Mouse (Mus musculus) ES-CJ7 (cell line): ENCODE data around the gene Stk39.
A peak's percentile ranks its signal among the peaks of the same experiment; 100 is the strongest.

Source experiments
- DNase-seq: peaks from one replicate; pipeline ENCODE4 v3.0.0; 2011; ENCODE audit warnings: low read depth, low spot score

Stk39 gene

GRCm38 (mm10) chr2:68382394-68383059, 89.5 kb downstream of the Stk39 start:
- DNase-seq = no peak

- no peak for DNase-seq
Measured at GRCm38 (mm10) chr2:68381881-68382280, 90.2 kb downstream of the Stk39 start.

- no peak for DNase-seq
Measured at GRCm38 (mm10) chr2:68381205-68381604, 90.9 kb downstream of the Stk39 start.

- no peak for DNase-seq
Measured at GRCm38 (mm10) chr2:68379631-68380030, 92.4 kb downstream of the Stk39 start.

- DNase-seq = no peak
Measured at GRCm38 (mm10) chr2:68378319-68378718, 93.7 kb downstream of the Stk39 start.

- DNase-seq = no peak
Measured at GRCm38 (mm10) chr2:68377251-68377681, 94.8 kb downstream of the Stk39 start.

- DNase-seq = no peak
Measured at GRCm38 (mm10) chr2:68376660-68377059, 95.4 kb downstream of the Stk39 start.

GRCm38 (mm10) chr2:68374202-68374601, 97.9 kb downstream of the Stk39 start:
- no peak for DNase-seq

- DNase-seq = no peak
Measured at GRCm38 (mm10) chr2:68371912-68372311, 100.2 kb downstream of the Stk39 start.

- no peak for DNase-seq
Measured at GRCm38 (mm10) chr2:68370326-68370725, 101.7 kb downstream of the Stk39 start.

GRCm38 (mm10) chr2:68369080-68369479, 103.0 kb downstream of the Stk39 start:
- no peak for DNase-seq

GRCm38 (mm10) chr2:68367944-68368343, 104.1 kb downstream of the Stk39 start:
- DNase-seq = no peak

- DNase-seq = no peak
Measured at GRCm38 (mm10) chr2:68366897-68367193, 105.2 kb downstream of the Stk39 start.

- peak; percentile 77 for DNase-seq
Measured at GRCm38 (mm10) chr2:68366091-68366896, 105.8 kb downstream of the Stk39 start.

- peak; percentile 62 for DNase-seq
Measured at GRCm38 (mm10) chr2:68365504-68365903, 106.6 kb downstream of the Stk39 start.

GRCm38 (mm10) chr2:68364181-68364900, 107.7 kb downstream of the Stk39 start:
- peak; percentile 72 for DNase-seq

GRCm38 (mm10) chr2:68363159-68363558, 108.9 kb downstream of the Stk39 start:
- no peak for DNase-seq

- no peak for DNase-seq
Measured at GRCm38 (mm10) chr2:68361701-68362100, 110.4 kb downstream of the Stk39 start.

GRCm38 (mm10) chr2:68350621-68351020, 121.4 kb downstream of the Stk39 start:
- peak; percentile 75 for DNase-seq

GRCm38 (mm10) chr2:68349593-68350383, 122.3 kb downstream of the Stk39 start:
- peak; percentile 81 for DNase-seq

- DNase-seq = no peak
Measured at GRCm38 (mm10) chr2:68348966-68349365, 123.1 kb downstream of the Stk39 start.
